Mouse (Mus musculus) layer of hippocampus, adult 8-10 months (tissue): ENCODE measurements around the gene Coro1a. TPM values are rescaled to one million over a fixed set of nuclear protein-coding genes. Genes with fewer than 3 reads are reported as not detected.

Experiments used
- total RNA-seq, 4 experiments: library from RNA; stranded (reverse); gene quantifications; 2 replicates each; pipeline ENCODE4 v1.2.4; 2022

The Coro1a gene
- total RNA-seq, 4 experiments from 2014 or later, result 119 to 166 (median 141) TPM

Other genes with a start within 250 kb of the Coro1a start
- gene Atp2a1, start 244.7 kb downstream of the Coro1a start, total RNA-seq, result 1 to 10 TPM in 3 of 4 experiments, under 1 TPM in 1; 0.99 to 5.6 (median 1.2) TPM
- gene Sh2b1, start 232.4 kb downstream of the Coro1a start, total RNA-seq, result 10 to 100 TPM; 66.0 to 70.3 (median 67.3) TPM
- gene Tufm, start 220.4 kb downstream of the Coro1a start, total RNA-seq, result 10 to 100 TPM; 68.9 to 84.1 (median 80.1) TPM
- gene Atxn2l, start 204.3 kb downstream of the Coro1a start, total RNA-seq, result 100 to 1,000 TPM; 113 to 133 (median 125) TPM
- 100 to 1,000 TPM; 166 to 196 (median 174) TPM for gene Eif3c, start 141.4 kb downstream of the Coro1a start, total RNA-seq
- 1 to 10 TPM in 2 of 4 experiments, under 1 TPM in 2; 0.41 to 3.3 (median 1.6) TPM for gene Apobr, start 122.8 kb downstream of the Coro1a start, total RNA-seq
- gene Cln3, start 122.0 kb downstream of the Coro1a start, total RNA-seq, result 10 to 100 TPM; 31.7 to 46.5 (median 42.0) TPM
- gene Il27, start 112.8 kb downstream of the Coro1a start, total RNA-seq, result not detected
- gene Nupr1, start 76.9 kb downstream of the Coro1a start, total RNA-seq, result 10 to 100 TPM; 10.4 to 15.3 (median 13.2) TPM
- gene Sgf29, start 58.5 kb downstream of the Coro1a start, total RNA-seq, result 10 to 100 TPM; 21.7 to 34.8 (median 33.7) TPM
- 10 to 100 TPM in 1 of 4 experiments, 1 to 10 TPM in 3; 6.6 to 13.0 (median 8.6) TPM for gene Sult1a1, start 31.4 kb downstream of the Coro1a start, total RNA-seq
- 100 to 1,000 TPM in 1 of 4 experiments, 10 to 100 TPM in 3; 73.9 to 105 (median 92.5) TPM for gene Bola2, start 12.4 kb downstream of the Coro1a start, total RNA-seq
- gene Slx1b, start 12.0 kb downstream of the Coro1a start, total RNA-seq, result 10 to 100 TPM; 19.7 to 21.0 (median 20.1) TPM
- 100 to 1,000 TPM; 165 to 197 (median 178) TPM for gene Mapk3, start 51.8 kb upstream of the Coro1a start, total RNA-seq
- 1 to 10 TPM; 4.4 to 7.9 (median 5.0) TPM for gene Gdpd3, start 58.5 kb upstream of the Coro1a start, total RNA-seq
- 100 to 1,000 TPM; 236 to 283 (median 255) TPM for gene Ypel3, start 69.2 kb upstream of the Coro1a start, total RNA-seq
- gene Tbx6, start 73.7 kb upstream of the Coro1a start, total RNA-seq, result 1 to 10 TPM in 3 of 4 experiments, under 1 TPM in 1; 0.43 to 1.5 (median 1.2) TPM
- gene Ppp4c, start 84.7 kb upstream of the Coro1a start, total RNA-seq, result 10 to 100 TPM; 49.5 to 55.7 (median 51.9) TPM
- 10 to 100 TPM; 57.3 to 67.6 (median 62.6) TPM for gene Fam57b, start 89.9 kb upstream of the Coro1a start, total RNA-seq
- not detected for gene 4930451I11Rik, start 123.9 kb upstream of the Coro1a start, total RNA-seq
- gene Doc2a, start 139.6 kb upstream of the Coro1a start, total RNA-seq, result 10 to 100 TPM; 17.6 to 20.0 (median 18.7) TPM
- 10 to 100 TPM; 25.6 to 44.7 (median 36.2) TPM for gene Hirip3, start 154.2 kb upstream of the Coro1a start, total RNA-seq
- 10 to 100 TPM; 46.3 to 59.5 (median 56.1) TPM for gene Ino80e, start 154.6 kb upstream of the Coro1a start, total RNA-seq
- 100 to 1,000 TPM; 146 to 179 (median 151) TPM for gene Taok2, start 176.9 kb upstream of the Coro1a start, total RNA-seq
- 10 to 100 TPM; 21.8 to 34.3 (median 25.6) TPM for gene Tmem219, start 215.1 kb upstream of the Coro1a start, total RNA-seq
- gene Kctd13, start 221.1 kb upstream of the Coro1a start, total RNA-seq, result 100 to 1,000 TPM; 137 to 173 (median 161) TPM
- gene Asphd1, start 241.8 kb upstream of the Coro1a start, total RNA-seq, result 10 to 100 TPM; 27.2 to 41.0 (median 31.5) TPM
- 100 to 1,000 TPM; 433 to 476 (median 455) TPM for gene Sez6l2, start 242.8 kb upstream of the Coro1a start, total RNA-seq